Mouse (Mus musculus) midbrain, embryonic 11.5 days (tissue): ENCODE measurements around the gene Ppfibp2. TPM values are rescaled to one million over a fixed set of nuclear protein-coding genes. Genes with fewer than 3 reads are reported as not detected.
A peak's percentile ranks its signal among the peaks of the same experiment; 100 is the strongest.

Source experiments
- ATAC-seq: fragments of 200-750 bp; cut with Nextera tagmentation; 2 replicates; pipeline ENCODE4 v1.8.0; 2017; ENCODE audit warnings: moderate TSS enrichment, moderate library complexity; ENCODE audit not compliant: low FRiP score
- DNase-seq: peaks from one replicate; pipeline ENCODE4 v3.0.0; 2015; ENCODE audit warnings: low spot score; ENCODE audit errors: missing footprints
- H3K27ac ChIP-seq: fragments of 300-500 bp; sonication (generic); 2 replicates; pipeline ENCODE4 v1.5.1; 2014; ENCODE audit warnings: low read depth, low read length
- H3K27me3 ChIP-seq: fragments of 300-500 bp; sonication (generic); 2 replicates; pipeline ENCODE4 v1.6.1; 2014; ENCODE audit warnings: mild to moderate bottlenecking, low read length, moderate library complexity, mixed read lengths; ENCODE audit not compliant: control insufficient read depth, insufficient read depth
- H3K36me3 ChIP-seq: fragments of 300-500 bp; sonication (generic); 2 replicates; pipeline ENCODE4 v1.6.1; 2014; ENCODE audit warnings: mild to moderate bottlenecking, low read length, moderate library complexity, mixed read lengths; ENCODE audit not compliant: control insufficient read depth, insufficient read depth
- H3K4me1 ChIP-seq: fragments of 300-500 bp; sonication (generic); 2 replicates; pipeline ENCODE4 v1.6.1; 2014; ENCODE audit warnings: low read length; ENCODE audit not compliant: control insufficient read depth, insufficient read depth
- H3K4me2 ChIP-seq: fragments of 300-500 bp; sonication (generic); 2 replicates; pipeline ENCODE4 v1.6.1; 2014; ENCODE audit warnings: mild to moderate bottlenecking, moderate library complexity
- H3K4me3 ChIP-seq: fragments of 300-500 bp; sonication (generic); 2 replicates; pipeline ENCODE4 v1.5.1; 2014; ENCODE audit warnings: low read depth, low read length
- H3K9ac ChIP-seq: fragments of 300-500 bp; sonication (generic); 2 replicates; pipeline ENCODE4 v1.6.1; 2014; ENCODE audit warnings: low read length
- H3K9me3 ChIP-seq: fragments of 300-500 bp; sonication (generic); 2 replicates; pipeline ENCODE4 v1.6.1; 2016; ENCODE audit warnings: low read length; ENCODE audit not compliant: control insufficient read depth
- WGBS: fragments of 180-500 bp; shearing (Covaris S2); extraction: QIAGEN DNeasy Blood & Tissue Kit; methylation state at CpG from one replicate; pipeline ENCODE4 v1.1.7; 2014; 5-methylcytosine and 5-hydroxymethylcytosine counted together
- polyA plus RNA-seq: library from polyadenylated mRNA; unstranded; fragments of >200 nt; fragmentation: Nextera tagmentation; extraction: Ambion mirVana; gene quantifications from 2 replicates; pipeline ENCODE4 v1.2.1, GENCODE M21; 2014

Gene Ppfibp2
- polyA plus RNA-seq, 1 experiment from 2014 or later, result 2.9 TPM

DNA sequence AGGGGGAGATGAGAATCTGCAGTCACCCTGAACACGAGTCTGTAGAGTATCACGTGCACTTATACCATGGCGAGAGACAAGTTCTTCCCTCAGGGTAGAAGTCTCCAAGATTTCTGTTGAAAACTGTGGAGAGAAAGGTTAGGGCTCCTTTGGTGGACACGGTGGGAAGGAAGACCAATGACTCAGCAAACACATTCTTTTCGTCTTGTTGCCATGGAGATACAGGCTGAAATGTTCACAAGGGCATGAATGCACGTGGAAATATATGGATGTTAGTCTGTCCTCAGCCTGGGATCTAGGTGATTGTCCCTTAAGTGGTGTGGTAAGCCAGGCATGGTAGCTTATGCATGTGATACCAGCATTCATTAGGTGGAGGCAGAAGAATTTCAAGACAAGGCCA lies 175.8 kb downstream of the Ppfibp2 start:
- Histone ChIP-seq H3K4me2 (no peak overlapping the region), H3K36me3 (no peaks in the 10 kb centered on the region), H3K4me1 (no peaks in the 10 kb centered on the region), H3K9ac (no peak overlapping the region), H3K27ac (no peak overlapping the region), H3K4me3 (no peak overlapping the region), H3K27me3 (no peaks in the 10 kb centered on the region), H3K9me3 (no peaks in the 10 kb centered on the region)
- ATAC-seq, result no peak
- no peak for DNase-seq
- 65% methylated on average over 6 of the region's 6 CpGs for WGBS

DNA sequence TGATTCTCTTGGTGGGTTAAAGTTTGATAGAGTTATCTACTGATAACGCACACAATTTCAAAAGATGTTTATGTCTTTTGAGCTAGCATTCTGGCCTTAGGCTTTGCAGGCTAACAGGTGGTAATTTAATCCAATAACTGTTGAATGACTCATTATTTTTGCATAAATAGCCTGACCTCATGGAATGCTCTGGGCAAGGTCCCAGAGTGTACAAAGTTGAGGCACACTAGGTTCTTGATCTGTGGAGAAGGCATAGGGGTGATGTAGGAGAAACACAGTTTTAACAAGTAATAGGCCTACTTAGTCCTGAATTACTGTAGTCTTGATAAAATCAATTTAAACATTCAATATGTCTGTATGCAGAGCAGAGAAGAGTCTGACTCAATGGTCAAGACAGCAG lies 183.2 kb downstream of the Ppfibp2 start:
- Histone ChIP-seq H3K27me3 (no peaks in the 10 kb centered on the region), H3K36me3 (no peaks in the 10 kb centered on the region), H3K27ac (no peak overlapping the region), H3K4me1 (no peaks in the 10 kb centered on the region), H3K4me3 (no peak overlapping the region), H3K9ac (no peak overlapping the region), H3K4me2 (no peak overlapping the region), H3K9me3 (no peaks in the 10 kb centered on the region)
- no peak for ATAC-seq
- no peak for DNase-seq
- WGBS, result 79% methylated on average over 1 of the region's 1 CpGs

DNA sequence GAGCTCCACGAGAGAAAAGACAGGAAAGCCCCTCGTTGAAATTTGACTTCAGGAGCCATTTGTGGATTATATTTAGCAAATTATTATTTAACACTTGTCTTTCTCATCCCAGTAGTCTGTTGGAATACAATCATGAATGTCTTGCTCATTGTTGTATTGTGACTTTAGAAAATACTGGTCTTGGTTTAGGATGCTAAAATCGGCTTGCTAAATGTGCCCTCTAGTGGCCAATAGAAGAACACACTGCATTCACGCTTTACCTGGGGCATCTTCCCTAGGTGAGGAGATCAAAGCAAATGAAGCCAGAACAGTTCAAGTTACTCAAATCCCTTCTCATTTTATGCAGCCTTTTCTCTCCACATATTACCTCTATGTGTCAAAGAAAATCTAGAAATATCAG lies 184.6 kb downstream of the Ppfibp2 start:
- Histone ChIP-seq H3K36me3 (no peaks in the 10 kb centered on the region), H3K4me2 (no peak overlapping the region), H3K9me3 (no peaks in the 10 kb centered on the region), H3K9ac (no peak overlapping the region), H3K27me3 (no peaks in the 10 kb centered on the region), H3K4me1 (no peaks in the 10 kb centered on the region), H3K27ac (no peak overlapping the region), H3K4me3 (no peak overlapping the region)
- DNase-seq (peak; percentile 85), ATAC-seq (no peak)
- 47% methylated on average over 4 of the region's 4 CpGs for WGBS

DNA sequence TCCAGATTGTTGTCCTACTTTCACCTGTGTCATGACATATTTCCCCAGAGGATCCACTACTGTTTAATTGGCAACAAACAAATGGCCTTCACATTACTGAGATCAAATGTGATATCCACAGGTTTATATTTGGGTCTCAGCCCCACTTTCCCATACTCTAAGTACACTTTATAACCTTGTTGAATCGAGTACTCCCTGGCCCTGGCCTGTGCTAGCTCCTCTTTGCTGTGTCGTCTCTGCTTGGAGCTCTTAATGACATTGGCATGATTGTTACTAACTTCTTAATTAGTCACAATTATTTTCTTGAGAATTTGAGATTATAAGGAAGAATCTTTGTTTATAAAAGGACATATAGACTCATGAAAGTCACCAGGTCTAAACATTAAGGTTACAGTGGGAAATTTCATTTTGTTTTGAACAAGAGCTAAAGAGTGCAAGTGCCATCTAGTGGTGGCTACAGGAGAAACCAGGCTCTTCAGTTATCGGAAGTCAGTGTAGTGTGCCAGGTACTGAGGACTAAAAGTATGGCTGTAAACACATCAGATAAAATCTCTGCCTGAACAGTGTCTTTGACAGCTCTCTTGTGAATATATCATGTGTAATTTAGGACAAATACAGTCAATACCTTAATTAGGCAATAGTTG lies 193.1 kb downstream of the Ppfibp2 start:
- no peak for DNase-seq
- 65% methylated on average over 3 of the region's 3 CpGs for WGBS
- no peaks in the 10 kb centered on the region for H3K4me1 ChIP-seq
- no peak overlapping the region for H3K4me3 ChIP-seq
- no peak overlapping the region for H3K4me2 ChIP-seq
- H3K27ac ChIP-seq, result no peak overlapping the region
- 0 out of 2 replicates have a peak, but pooled peaks have one; percentile 14 for ATAC-seq
- no peak overlapping the region for H3K9ac ChIP-seq
- H3K9me3 ChIP-seq, result no peaks in the 10 kb centered on the region
- H3K36me3 ChIP-seq, result no peaks in the 10 kb centered on the region
- no peaks in the 10 kb centered on the region for H3K27me3 ChIP-seq

DNA sequence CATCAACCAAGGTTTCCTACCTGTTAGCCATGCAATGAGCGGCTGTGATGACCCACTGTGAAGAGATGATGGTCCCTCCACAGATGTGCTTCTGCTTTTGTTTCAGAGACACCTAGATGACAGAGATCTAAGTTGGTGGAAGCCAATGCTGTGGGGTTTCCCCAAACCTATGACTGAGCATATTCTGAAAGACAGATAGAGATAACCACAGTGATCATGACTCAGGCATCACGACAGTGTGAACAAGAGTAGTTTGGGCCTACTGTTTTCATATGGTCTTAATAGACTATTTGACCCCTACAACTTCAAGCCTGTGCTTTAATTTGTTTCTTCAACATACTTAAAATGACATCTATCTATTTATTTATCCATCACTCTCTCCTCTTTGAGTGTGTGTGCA lies 201.5 kb downstream of the Ppfibp2 start:
- DNase-seq, result no peak
- H3K9me3 ChIP-seq, result no peaks in the 10 kb centered on the region
- WGBS, result 93% methylated on average over 2 of the region's 2 CpGs

More for the DNA sequence above, 201.5 kb downstream of the Ppfibp2 start:
- Histone ChIP-seq H3K4me2 (no peak overlapping the region), H3K4me1 (no peaks in the 10 kb centered on the region), H3K36me3 (no peaks in the 10 kb centered on the region), H3K4me3 (no peak overlapping the region), H3K27ac (no peak overlapping the region), H3K9ac (no peak overlapping the region), H3K27me3 (no peaks in the 10 kb centered on the region)
- no peak for ATAC-seq

Other genes with a start within 250 kb of the Ppfibp2 start
- 3.9 and 5.6 TPM in 2 replicates for gene Syt9, start 224.5 kb upstream of the Ppfibp2 start, polyA plus RNA-seq
- 6.8 and 8.2 TPM in 2 replicates for gene Olfml1, start 27.8 kb upstream of the Ppfibp2 start, polyA plus RNA-seq
- not detected in 2 replicates for gene 5330417H12Rik, start 30.0 kb downstream of the Ppfibp2 start, polyA plus RNA-seq
- gene Cyb5r2, start 162.8 kb downstream of the Ppfibp2 start, polyA plus RNA-seq, result 0.56 TPM in 1 of 2 replicates, not detected in the other
- not detected in 2 replicates for gene Ovch2, start 206.0 kb downstream of the Ppfibp2 start, polyA plus RNA-seq
- gene Olfr467, start 217.1 kb downstream of the Ppfibp2 start, polyA plus RNA-seq, result not detected in 2 replicates
- not detected in 2 replicates for gene Olfr469, start 230.3 kb downstream of the Ppfibp2 start, polyA plus RNA-seq